Mouse (Mus musculus) frontal cortex, adult 2 months (tissue): ENCODE results near the gene Spaar. TPM values are rescaled to one million over a fixed set of nuclear protein-coding genes. Genes with fewer than 3 reads are reported as not detected.

Experiments
- DNase-seq, 2 experiments: peaks; one replicate each; pipeline ENCODE4 v3.0.0; 2022; ENCODE audit warnings: low spot score in 1 of 2; ENCODE audit errors: extremely low spot score in 1 of 2
- polyA plus RNA-seq: library from polyadenylated mRNA; depleted of rRNA; stranded (reverse); fragments of >200 nt; gene quantifications from 2 replicates; pipeline ENCODE4 v1.2.3, GENCODE M21; 2012

The Spaar gene
- polyA plus RNA-seq, 1 experiment = 1.2 TPM

DNA sequence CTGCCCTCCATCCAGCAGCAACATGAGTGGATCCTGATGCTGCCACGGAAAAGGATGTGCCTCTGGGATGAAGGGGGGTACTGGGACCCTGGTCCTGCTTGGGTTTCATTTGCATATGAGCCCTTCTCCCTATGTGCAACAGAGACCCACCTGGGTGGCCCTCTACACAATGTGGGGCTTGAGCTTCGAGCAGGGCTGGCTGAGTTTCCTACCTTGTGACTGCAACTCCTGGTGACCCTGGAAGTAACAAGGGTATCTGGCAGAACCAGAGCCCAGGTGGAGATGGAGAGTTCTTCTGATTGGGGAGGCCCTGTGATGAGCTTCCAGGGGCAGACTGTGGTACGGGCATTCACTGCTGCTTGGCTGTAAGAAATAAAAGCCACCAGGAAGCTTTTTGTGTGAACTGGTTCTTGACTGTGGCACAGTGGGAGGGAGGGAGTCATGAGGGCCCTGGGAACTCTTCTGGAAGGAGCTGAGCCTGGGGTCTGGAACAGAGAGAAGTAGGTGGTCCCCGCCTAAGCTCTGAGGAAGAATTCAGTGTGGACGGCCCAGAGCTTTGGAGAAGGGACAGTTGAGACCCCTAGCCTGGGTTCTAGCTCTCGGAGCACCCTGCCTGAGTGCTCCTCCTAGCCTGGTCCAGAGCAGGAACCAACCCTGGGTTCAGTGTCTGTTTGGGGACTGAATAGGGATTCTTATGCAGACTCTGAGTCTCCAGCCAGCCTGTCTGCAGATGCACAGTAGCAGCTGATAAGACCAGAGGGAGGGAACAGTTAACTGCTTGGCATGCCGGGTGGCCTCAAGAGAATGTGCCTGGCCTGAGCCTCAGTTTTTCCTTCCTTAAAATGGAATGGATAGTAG is 1.9 kb upstream of the Spaar start:
- DNase-seq = no peak

DNA sequence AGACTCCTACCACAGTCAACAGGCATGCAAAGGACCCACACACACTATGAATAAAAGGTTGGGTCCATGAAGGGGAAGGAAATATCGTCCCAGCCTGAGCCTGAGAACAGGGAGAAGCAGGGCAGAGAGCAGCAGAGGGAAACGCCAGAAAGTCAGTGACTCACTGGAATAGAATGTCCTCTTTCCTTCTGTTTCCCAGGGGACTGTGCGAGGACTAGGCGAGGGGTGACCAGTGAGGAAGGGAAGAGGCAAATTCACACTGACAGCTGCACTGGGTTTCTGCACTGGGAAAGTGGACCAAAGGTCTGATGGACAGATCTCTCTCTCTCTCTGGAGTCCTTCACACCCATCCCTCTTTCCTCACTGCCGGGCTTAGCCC is 1.3 kb upstream of the Spaar start:
- no peak for DNase-seq

DNA sequence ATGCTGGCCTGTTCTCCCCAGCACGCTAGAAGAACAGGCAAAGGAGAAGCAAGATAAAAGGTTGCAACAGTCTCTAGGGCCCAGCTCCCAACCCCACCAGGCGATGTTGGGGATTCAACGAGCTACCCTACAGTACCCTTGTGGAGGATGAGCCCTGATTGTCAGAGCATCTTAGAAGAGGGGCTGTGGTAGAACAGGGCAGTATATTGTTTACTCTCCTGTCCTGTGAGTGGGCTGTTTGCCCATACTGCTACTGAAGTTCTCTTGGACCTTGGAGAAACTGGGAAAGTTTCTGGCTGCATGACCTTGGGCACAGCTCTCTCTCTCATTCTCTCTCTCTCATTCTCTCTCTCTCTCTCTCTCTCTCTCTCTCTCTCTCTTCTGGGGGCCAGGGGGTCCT is 708 bp upstream of the Spaar start:
- DNase-seq = no peak

DNA sequence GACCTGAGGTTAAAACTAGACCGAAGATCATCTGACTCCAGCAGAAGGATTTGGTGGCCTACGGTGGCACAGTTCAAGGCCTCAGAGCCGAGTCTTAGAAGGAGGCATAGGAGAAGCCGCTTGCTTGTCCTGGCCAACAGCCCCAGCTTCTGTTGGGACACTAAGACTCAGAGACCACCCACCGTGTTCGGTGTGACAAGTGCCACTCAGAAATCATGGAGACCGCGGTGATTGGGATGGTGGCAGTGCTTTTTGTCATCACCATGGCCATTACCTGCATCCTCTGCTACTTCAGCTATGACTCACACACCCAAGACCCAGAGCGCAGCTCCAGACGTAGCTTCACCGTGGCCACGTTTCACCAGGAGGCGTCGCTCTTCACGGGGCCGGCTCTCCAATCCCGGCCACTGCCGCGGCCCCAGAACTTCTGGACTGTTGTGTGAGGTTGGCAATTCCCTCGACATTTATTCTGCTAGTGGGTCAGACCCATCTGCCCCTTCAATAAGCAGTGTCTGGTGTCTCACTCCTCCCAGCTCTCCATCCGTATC is 990 bp downstream of the Spaar start:
- no peak for DNase-seq

DNA sequence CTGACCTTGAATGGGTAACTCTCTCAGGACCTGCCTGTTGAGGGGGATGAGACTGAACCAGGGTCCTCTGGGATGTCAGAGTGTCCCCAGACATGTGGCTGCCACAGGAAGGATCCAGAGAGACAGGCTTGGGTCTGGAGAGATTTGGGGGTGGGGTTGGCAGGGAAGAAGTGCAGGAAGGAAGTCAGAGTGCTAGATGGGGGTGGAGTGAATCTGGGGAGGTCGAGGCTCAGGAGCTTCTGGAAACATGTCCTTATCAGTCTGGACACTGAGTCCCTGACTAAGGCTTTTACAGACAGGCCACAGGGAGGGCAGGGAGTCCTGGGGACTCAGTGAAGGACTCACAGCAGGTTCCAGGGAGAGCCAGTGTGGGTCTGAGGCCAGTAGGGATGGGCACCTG is 2.3 kb downstream of the Spaar start:
- no peak for DNase-seq

DNA sequence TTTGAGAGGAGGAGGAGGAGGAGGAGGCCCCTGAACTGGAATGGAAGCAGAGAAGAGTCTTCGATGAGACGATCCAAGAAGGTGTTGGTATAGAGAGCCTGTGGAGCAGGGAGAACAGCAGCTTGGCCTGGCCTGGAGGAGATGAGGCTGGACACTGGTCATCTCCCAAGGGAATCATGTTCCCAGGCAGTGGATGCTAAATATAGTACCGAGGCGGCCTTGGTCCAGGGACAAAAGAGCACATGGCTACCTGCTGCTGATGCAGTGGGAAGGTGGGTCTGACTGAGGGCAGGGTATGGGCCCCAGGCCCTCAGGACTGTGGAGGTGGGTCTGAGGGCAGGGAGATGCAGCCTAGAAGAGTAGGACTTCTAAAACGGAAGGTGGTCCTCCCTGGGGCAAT is 3.4 kb downstream of the Spaar start:
- no peak for DNase-seq

DNA sequence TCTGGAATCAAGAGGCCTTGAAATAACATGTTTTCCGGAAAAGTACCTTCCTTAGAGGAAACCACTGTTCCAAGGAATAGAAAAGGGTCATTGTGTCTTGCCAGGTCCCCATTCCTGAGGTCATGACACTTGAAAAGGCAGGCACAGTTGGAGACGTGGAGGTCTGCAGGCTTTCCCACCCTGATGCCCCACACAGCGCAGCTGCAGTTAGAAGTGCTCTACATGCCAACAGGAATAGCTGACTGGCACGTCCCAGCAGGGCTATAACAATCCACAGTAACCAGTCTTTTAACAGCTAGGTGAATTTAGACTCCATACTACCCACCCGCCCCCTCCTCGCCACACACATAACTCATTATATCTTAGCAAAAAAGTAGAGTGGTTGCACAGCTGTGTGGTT is 7.3 kb downstream of the Spaar start:
- DNase-seq = no peak

DNA sequence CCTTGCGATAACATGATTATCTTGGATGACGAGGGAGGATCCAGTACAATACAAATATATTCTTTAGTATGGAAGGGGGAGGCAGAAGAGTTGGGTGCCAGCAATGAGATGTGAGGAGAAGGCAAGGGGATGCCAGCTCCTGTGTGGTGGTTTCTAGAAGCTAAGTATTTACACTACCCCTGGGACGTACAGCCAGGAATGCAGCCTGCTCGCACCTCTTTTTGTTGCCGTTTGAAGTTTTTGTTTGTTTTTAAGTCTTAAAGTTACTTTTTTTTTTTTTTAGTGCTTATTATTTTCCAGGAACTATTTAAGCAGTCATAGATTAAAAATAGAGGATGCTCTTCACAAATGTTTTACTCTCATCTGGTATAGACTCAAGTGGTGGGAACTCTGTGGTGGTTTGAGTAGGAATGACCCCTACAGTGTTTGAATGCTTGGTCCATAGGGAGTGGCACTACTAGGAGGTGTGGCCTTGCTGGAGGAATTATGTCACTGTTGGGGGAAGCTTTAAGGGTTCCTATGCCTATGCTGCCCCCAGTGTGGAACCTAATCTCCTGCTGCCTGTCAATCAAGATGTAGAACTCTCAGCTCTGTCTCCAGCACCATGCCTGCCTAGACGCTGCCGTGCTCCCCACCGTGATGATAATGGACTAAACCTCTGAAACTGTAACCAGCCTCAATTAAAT is 9.3 kb downstream of the Spaar start:
- DNase-seq = no peak

DNA sequence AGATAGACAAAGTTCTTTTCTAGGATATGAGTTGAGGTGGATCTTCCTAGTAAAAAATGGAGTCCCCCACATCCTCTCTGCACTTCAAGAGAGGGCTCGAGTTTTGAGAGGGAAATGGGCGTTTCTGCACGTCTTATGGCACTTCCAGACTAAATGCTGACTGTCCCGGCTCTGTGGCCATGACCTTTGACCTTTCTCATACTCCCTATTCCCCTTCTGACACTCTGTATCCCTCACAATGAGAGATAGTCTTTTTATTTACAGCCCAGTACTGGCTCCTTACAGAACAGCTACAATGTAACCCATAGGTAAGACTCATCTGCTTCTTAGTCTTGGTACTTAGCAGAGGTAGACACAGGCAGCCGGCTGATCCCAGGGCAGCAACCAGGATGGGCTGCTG is 11.7 kb downstream of the Spaar start:
- no peak for DNase-seq

DNA sequence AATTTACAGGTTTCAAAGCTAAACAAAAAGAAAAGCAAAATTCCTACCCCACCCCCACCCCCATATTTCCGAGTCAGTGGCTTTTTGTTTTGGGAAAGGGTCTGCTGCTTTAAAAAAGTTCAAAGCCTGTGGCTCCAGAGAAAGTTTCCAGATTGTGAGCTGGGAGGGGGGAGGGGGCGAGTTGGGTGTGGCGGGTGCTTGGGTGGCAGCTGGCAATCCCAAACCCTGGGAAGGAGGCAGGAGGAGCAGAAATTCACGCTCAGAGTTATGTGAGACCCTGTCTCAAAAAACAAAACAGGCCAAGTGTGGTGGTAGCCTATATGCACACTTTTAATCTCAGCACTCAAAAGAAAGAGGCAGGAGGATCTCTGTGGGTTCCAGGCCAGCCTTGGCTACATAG is 12.8 kb downstream of the Spaar start:
- no peak for DNase-seq

DNA sequence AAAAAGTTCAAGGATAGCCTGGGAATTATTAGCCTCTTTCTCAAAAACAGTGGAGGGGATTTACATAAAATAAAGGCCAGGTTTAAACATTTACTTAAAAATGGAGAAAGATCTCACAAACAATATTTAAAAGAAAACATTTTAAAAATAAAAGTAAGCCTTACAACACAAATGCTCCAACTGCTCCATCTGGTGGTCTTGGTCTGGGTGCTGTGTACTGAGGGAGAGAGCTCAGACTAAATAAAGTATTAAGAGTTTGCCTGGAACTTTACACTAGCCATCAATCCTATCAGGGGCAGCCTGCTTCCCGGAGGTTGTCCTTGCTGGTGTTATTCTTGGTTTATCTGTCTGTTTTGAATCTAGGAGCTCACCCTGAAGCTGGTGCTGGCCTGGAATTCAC is 13.3 kb downstream of the Spaar start:
- no peak for DNase-seq

DNA sequence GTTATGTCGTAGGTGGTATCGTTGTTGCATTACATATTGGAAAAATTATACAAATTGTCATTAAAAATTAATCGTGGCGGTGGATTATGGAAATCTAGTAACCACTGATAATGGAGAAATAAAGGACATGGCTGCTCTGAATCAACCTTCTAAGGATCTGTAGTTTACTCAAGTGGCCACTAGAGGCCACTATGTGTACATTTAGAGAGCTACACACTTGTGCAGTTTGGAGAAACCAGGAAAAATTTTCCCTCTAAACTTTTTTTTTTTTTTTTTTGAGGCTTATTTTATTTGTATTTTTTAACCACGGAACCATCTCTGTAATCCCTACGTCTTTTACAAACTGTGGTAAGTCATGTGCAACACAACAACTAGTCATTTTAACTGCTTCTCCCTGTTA is 15.4 kb downstream of the Spaar start:
- peak in 1 of 2 experiments; percentile 66 for DNase-seq

DNA sequence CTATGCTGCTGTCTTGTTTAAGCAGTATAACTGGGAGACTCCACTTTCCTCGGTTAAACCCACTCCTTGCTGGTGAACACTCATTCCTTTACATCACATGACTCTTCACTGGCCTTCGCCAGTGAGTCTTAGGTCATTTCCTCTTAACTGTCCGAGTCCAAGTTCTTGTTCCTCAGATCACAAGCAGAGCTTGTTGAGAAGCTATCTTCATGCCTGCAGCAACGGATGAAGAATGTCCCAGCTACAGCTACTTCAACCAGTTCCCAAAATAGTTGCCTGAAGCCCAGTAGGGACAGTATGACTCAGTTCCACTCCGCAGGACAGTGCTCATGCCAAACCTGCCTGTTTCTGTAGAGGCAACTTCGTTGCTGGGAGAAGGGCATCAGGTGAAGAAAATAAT is 27.4 kb downstream of the Spaar start:
- no peak for DNase-seq

DNA sequence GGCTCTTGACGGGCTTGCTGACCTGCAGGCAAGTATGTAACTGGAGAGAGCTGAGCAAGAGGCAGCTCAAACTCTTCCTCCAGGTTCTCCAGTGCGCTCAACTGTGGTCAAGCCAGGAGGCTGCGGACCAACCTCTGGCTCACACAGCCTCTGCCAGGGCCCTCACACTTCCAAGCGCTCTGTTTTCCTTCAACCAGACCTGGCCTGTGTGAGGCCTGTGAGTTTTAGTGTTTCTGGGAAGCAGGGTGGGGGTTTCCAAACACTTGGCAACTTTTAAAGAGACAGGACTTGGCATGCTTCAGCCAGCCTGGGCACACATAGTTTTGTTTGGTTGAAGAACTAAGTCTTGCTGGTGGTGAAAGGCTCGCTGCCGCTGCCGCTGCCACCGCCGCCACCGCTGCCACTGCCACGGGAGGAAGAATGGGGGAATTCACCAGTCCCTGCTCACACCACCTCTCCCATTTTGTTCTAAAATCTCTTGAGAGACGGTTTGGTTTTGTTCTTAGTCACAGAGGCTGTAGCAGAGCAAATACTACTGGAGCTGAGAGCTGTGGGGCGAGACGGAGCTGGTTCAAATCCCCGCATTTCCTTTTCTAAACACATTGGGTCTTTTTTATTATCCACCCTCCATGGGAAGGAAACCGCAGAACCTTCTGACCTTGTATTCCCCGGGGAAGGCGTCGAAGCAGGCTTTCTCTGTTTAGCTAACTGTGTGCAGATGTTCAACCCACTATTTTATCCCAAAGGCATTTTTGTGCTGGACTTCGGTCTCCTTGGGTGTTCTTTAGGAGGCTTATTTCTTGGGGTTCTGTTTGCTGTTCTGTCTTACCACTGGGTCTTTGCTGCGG is 30.0 kb downstream of the Spaar start:
- peak; percentile 5 to 22 for DNase-seq

DNA sequence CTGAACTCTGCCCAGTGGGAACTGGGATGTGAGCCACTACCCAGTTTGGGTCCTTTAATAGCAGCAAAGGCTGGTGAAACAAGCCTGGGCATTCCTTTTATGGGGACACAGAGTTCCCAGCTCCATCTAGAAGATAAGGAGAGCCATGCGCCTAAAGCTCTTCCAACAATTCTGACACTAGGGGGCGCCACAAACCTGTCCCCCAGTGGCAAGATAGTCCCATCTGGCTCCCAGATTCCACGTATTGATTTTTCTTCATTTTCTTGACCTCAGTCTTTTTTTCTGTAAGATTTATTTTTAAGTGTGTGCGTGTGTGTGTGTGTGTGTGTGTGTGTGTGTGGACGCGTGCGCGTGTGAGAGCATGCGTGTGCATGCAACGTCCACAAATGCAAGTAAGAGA is 30.6 kb downstream of the Spaar start:
- peak in 1 of 2 experiments; percentile 52 for DNase-seq

DNA sequence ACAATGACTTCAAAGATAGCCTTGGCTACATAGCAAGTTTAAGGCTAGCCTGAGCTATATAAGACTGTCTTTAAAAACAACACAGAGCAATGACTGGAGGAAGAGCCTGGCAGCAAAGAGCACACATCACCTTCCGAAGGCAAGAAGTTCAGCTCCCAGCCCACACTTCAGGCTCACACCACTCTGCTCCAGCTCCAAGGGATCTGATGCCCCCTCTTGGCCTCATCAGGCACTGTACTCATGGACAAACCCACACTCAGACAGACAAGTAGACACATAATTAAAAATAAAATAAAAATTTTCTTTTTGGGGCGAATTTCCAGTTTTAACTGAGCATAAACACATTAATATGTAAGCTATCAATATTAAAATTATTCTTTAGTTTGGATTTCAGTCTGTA is 31.5 kb downstream of the Spaar start:
- DNase-seq = no peak

DNA sequence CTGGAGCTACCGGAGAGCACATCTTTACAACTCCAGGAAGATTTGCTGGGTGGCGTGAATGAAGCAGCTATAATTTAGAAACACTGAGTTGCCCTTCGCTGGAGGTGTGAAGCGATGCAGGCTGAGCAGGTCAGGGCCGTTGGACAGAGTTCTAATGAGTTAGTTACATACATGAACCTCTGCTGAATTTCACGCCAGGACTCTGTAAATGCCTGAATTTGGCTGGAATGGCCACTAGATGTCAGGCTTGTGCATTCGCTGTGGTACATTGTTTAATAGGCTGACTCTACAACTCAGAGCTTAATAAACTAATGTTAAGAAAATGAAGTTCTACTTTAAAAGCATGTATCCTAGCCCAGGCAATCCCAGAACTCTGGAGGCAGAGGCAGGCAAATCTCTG is 33.6 kb downstream of the Spaar start:
- peak; percentile 22 to 81 for DNase-seq

DNA sequence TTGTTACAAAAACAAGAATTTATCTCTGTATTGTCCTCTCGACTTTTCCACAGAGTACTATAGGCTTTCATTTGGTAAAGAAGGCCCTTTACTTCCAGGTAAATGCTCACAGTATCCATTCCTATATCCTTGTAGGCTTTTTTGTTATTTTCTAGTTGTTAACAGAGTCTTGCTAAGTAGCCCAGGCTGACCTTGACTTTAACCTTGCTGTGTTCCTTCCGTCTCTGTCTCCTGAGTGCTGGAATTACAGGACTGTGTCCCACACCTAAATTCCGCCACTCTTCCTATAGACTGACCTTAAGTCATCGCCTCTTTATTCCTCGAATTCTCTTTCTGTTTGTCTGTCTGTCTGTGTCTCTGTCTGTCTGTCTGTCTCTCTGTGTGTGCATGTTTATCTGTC is 38.5 kb downstream of the Spaar start:
- no peak for DNase-seq

DNA sequence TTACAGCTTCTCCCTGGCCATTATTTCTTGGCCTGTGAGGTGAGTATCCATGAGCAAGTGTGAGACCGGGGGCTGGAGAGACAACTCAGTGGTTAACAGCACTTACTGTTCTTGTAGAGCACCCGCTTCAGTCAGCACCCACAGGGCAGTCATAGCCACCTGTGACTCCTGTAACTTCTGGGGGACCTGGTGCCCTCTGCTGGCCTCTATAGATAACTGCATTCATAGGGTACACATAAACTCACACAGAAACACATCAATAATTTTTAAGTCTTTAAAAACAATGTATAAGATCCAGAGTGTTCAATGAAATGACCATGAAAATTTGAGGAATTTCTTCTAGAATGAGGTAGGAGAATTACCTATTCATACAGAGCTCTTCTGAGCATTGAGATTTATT is 39.5 kb downstream of the Spaar start:
- no peak for DNase-seq

DNA sequence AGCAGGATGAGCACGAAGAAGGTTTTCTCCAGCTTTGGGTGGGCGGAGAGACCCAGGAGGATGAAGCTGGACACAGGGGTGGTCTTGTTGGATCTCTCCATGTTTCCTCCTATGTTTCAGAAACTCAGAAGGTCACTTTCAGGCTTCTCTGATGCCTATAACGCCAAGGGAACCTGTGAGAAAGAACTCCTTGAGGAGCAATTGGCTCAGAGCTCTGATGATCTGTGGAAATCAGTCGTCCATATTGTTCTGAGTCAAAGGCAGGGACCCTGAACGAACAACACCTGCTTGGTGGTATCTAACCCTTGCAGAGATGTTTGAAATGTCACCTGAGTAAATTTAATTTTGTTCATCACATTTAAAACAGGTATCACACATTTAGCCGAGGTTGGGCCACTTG is 41.1 kb downstream of the Spaar start, which contains the start of gene Olfr159:
TSS of gene Olfr159 (minus strand) at position 101 of the 400 bp plus-strand sequence.
- DNase-seq = no peak

DNA sequence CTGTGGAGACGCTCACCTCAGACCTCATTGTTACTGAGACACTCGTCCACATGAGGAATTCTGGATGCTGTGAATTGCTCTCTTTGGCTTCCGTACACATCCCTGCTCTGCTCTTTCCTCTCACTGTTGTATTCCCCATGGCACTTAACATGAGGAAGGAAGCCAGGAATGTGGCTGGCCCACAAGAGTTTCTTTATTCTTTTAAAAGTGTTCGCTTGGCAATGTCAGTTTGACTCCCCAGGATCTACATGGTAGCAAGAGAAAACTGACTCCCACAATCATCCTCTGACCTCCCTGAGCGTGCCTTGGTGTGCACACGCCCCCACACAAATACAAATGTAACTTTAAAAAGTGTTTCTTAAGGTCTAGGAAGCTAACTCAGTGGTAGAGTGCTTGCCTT is 41.8 kb downstream of the Spaar start:
- DNase-seq = no peak
